Mouse (Mus musculus): ENCODE data around the gene Hnrnpd.

The Hnrnpd gene

GRCm38 (mm10) chr5:99959236-99959936, 19.4 kb downstream of the Hnrnpd start:
- DNase-seq (ENCODE audit: low read depth, low spot score), result no peak

GRCm38 (mm10) chr5:99958666-99959065, 20.1 kb downstream of the Hnrnpd start:
- no peak for DNase-seq (ENCODE audit: low read depth, low spot score)

- DNase-seq (ENCODE audit: low read depth, low spot score), result no peak
Observed at GRCm38 (mm10) chr5:99953883-99954282, 24.9 kb downstream of the Hnrnpd start.

- DNase-seq (ENCODE audit: low read depth, low spot score), result no peak
Observed at GRCm38 (mm10) chr5:99952513-99952912, 26.2 kb downstream of the Hnrnpd start.

GRCm38 (mm10) chr5:99941776-99942502, 36.8 kb downstream of the Hnrnpd start:
- DNase-seq (ENCODE audit: low read depth, low spot score), result no peak

- DNase-seq (ENCODE audit: low read depth, low spot score), result no peak
Observed at GRCm38 (mm10) chr5:99941273-99941672, 37.5 kb downstream of the Hnrnpd start.

GRCm38 (mm10) chr5:99939440-99939839, 39.3 kb downstream of the Hnrnpd start:
- no peak for DNase-seq (ENCODE audit: low read depth, low spot score)

- no peak for DNase-seq (ENCODE audit: low read depth, low spot score)
Observed at GRCm38 (mm10) chr5:99931910-99932309, 46.8 kb downstream of the Hnrnpd start.

GRCm38 (mm10) chr5:99927951-99928350, 50.8 kb downstream of the Hnrnpd start:
- DNase-seq (ENCODE audit: low read depth, low spot score), result no peak

- no peak for DNase-seq (ENCODE audit: low read depth, low spot score)
Observed at GRCm38 (mm10) chr5:99922033-99922432, 56.7 kb downstream of the Hnrnpd start.

- no peak for DNase-seq (ENCODE audit: low read depth, low spot score)
Observed at GRCm38 (mm10) chr5:99915494-99915893, 63.2 kb downstream of the Hnrnpd start.

- peak; percentile 90 for DNase-seq (ENCODE audit: low read depth, low spot score)
Observed at GRCm38 (mm10) chr5:99906181-99906956, 72.4 kb downstream of the Hnrnpd start, which contains the start of gene Vamp9. TSS of gene Vamp9 (plus strand) at chr5:99906254.

All from telencephalon, adult 2 months (tissue).